ENCODE assay signal across 8 mouse cellular contexts in the genomic region with DNA sequence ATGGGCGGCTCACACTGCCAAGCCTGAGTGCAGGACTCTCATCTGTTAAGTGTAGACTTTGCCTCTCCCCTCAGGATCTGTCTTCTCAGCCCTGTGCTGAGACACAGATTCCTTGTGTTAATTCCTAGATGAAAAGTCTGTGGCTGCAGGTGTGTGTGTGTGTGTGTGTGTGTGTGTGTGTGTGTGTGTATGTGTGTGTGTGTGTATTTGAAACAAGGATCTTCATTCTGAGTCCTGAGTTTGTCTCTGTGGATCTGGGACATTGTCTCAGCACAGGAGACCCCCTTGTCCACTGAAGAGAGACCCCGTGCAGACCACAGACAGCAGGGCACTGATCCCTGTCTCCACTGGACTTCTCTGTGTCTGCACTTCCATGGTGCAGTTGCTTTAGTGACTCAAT. TPM values are rescaled to one million over a fixed set of nuclear protein-coding genes. Genes with fewer than 3 reads are reported as not detected.
DNase-seq lines count a peak whose midpoint lies in the region; ATAC-seq and TF ChIP-seq lines count a peak whose summit lies in the region.
"Not testable (repeated sequence)": the region's sequence is repeated elsewhere in the genome, so short reads cannot be mapped to it uniquely, and the experiment has no call there.

No protein-coding gene starts in this region.

- H3K36me3 ChIP-seq in MEL (ENCODE audit: control insufficient read depth in 1 of 2, insufficient read depth in 2 of 2, low read length in 2 of 2); embryonic facial prominence, embryonic 15.5 days; heart, embryonic 13.5 days; intestine, embryonic 16.5 days (ENCODE audit: control insufficient read depth, insufficient read depth, low read length); lung, embryonic 14.5 days (ENCODE audit: insufficient read depth); midbrain, embryonic 13.5 days: not testable (repeated sequence)
- H3K36me3 ChIP-seq in liver, adult 2 months (ENCODE audit: control insufficient read depth, insufficient read depth, low read length), result peaks cover 19% of the 10 kb centered on the region
- H3K36me3 ChIP-seq in small intestine, adult 2 months (ENCODE audit: control insufficient read depth, insufficient read depth, low read length), result peaks cover 25% of the 10 kb centered on the region

- H3K9ac ChIP-seq in MEL (ENCODE audit: control insufficient read depth, low read depth, low read length, poor library complexity, severe bottlenecking), result peak overlapping the region; percentile 84
- H3K9ac ChIP-seq in embryonic facial prominence, embryonic 15.5 days; heart, embryonic 13.5 days; lung, embryonic 14.5 days; midbrain, embryonic 13.5 days (replicated peaks): not testable (repeated sequence)
- 0 out of 2 replicates have a peak overlapping the region, but pooled peaks have one; percentile 55 for H3K9ac ChIP-seq in intestine, embryonic 16.5 days (ENCODE audit: low read depth, low read length)
- H3K9ac ChIP-seq in liver, adult 2 months (ENCODE audit: low read depth, low read length), result peak overlapping the region; percentile 35; the same call in 1 of the 2 replicates

- H3K4me3 ChIP-seq in MEL (ENCODE audit: control insufficient read depth in 1 of 2, insufficient read depth in 1 of 2, low read depth in 2 of 2, low read length in 2 of 2), result peak overlapping the region; percentile 65 to 83
- 0 out of 2 replicates have a peak overlapping the region, but pooled peaks have one; percentile 56 for H3K4me3 ChIP-seq in embryonic facial prominence, embryonic 15.5 days (replicated peaks)
- H3K4me3 ChIP-seq in heart, embryonic 13.5 days, result 0 out of 2 replicates have a peak overlapping the region, but pooled peaks have one; percentile 71
- H3K4me3 ChIP-seq in intestine, embryonic 16.5 days (ENCODE audit: low read length), result not testable (repeated sequence)
- peak overlapping the region; percentile 23; the same call in 1 of the 2 replicates for H3K4me3 ChIP-seq in liver, adult 2 months (ENCODE audit: insufficient read depth, low read depth, low read length)
- H3K4me3 ChIP-seq in lung, embryonic 14.5 days (ENCODE audit: low read depth, low read length), result peak overlapping the region; percentile 52; the same call in 1 of the 2 replicates
- peak overlapping the region; percentile 50 for H3K4me3 ChIP-seq in midbrain, embryonic 13.5 days (replicated peaks)
- H3K4me3 ChIP-seq in small intestine, adult 2 months (ENCODE audit: low read depth, low read length), result peak overlapping the region; percentile 55

- 42% methylated on average over 2 of the region's 2 CpGs for WGBS in embryonic facial prominence, embryonic 15.5 days
- 51% methylated on average over 2 of the region's 2 CpGs for WGBS in heart, embryonic 13.5 days
- 49% methylated on average over 2 of the region's 2 CpGs for WGBS in intestine, embryonic 16.5 days
- WGBS in liver, adult 2 months, result 69% methylated on average over 2 of the region's 2 CpGs
- WGBS in lung, embryonic 14.5 days, result 42% methylated on average over 2 of the region's 2 CpGs
- 61% methylated on average over 2 of the region's 2 CpGs for WGBS in midbrain, embryonic 13.5 days
- WGBS in small intestine, adult 2 months, result 39% methylated on average over 2 of the region's 2 CpGs

- not testable (repeated sequence) for DNase-seq in MEL (ENCODE audit: low read depth, low spot score); liver, adult 2 months (ENCODE audit: extremely low read depth, low read depth, low spot score); lung, embryonic 14.5 days

- H3K27ac ChIP-seq in MEL (ENCODE audit: control insufficient read depth, low read depth, low read length), result peak overlapping the region; percentile 41
- H3K27ac ChIP-seq in embryonic facial prominence, embryonic 15.5 days (replicated peaks); heart, embryonic 13.5 days (replicated peaks); intestine, embryonic 16.5 days (ENCODE audit: low read length); lung, embryonic 14.5 days (ENCODE audit: low read depth); midbrain, embryonic 13.5 days: not testable (repeated sequence)
- H3K27ac ChIP-seq in liver, adult 2 months (replicated peaks; ENCODE audit: insufficient read depth, low read depth, low read length), result peak overlapping the region; percentile 54
- peak overlapping the region; percentile 65; the same call in 1 of the 2 replicates for H3K27ac ChIP-seq in small intestine, adult 2 months (ENCODE audit: insufficient read depth, low read depth, low read length)

- TF ChIP-seq RAD21 in MEL (IDR thresholded peaks at IDR 0.05; ENCODE audit: low read depth, low read length), result not testable (repeated sequence)

- TF ChIP-seq POLR2A in MEL (IDR thresholded peaks at IDR 0.05; ENCODE audit: control insufficient read depth in 1 of 2, insufficient read depth in 1 of 2, low read depth in 1 of 2, low read length in 2 of 2, poor library complexity in 1 of 2); liver, adult 2 months (IDR thresholded peaks at IDR 0.05; ENCODE audit: extremely low read depth, insufficient read depth, low read length); small intestine, adult 2 months (IDR thresholded peaks at IDR 0.05; ENCODE audit: low read depth, low read length): not testable (repeated sequence)

- H3K79me2 ChIP-seq in MEL (ENCODE audit: control insufficient read depth, insufficient read depth, low read length, poor library complexity); liver, adult 2 months (ENCODE audit: control insufficient read depth, insufficient read depth, low read length): not testable (repeated sequence)

- not testable (repeated sequence) for ATAC-seq in embryonic facial prominence, embryonic 15.5 days (ENCODE audit: insufficient number of reproducible peaks, low FRiP score, low TSS enrichment, low read depth); heart, embryonic 13.5 days (ENCODE audit: extremely low read depth, insufficient number of reproducible peaks, low FRiP score, low TSS enrichment); intestine, embryonic 16.5 days; lung, embryonic 14.5 days (ENCODE audit: insufficient read depth); midbrain, embryonic 13.5 days

- not testable (repeated sequence) for H3K4me1 ChIP-seq in MEL (ENCODE audit: control insufficient read depth in 1 of 2, insufficient read depth in 2 of 2, low read length in 2 of 2); intestine, embryonic 16.5 days (ENCODE audit: control insufficient read depth, insufficient read depth, low read length); liver, adult 2 months (ENCODE audit: control insufficient read depth, insufficient read depth, low read length); lung, embryonic 14.5 days (ENCODE audit: insufficient read depth); small intestine, adult 2 months (ENCODE audit: control insufficient read depth, insufficient read depth, insufficient read length, low read length)
- H3K4me1 ChIP-seq in embryonic facial prominence, embryonic 15.5 days, result peaks cover 15% of the 10 kb centered on the region
- H3K4me1 ChIP-seq in heart, embryonic 13.5 days, result peaks cover 10% of the 10 kb centered on the region
- H3K4me1 ChIP-seq in midbrain, embryonic 13.5 days (replicated peaks), result peaks cover 12% of the 10 kb centered on the region

- not testable (repeated sequence) for TF ChIP-seq EP300 in MEL (IDR thresholded peaks at IDR 0.05; ENCODE audit: low read depth in 1 of 2, low read length in 2 of 2)

- not testable (repeated sequence) for TF ChIP-seq CTCF in MEL (IDR thresholded peaks at IDR 0.05 in 2 of 3, conservative IDR thresholded peaks at IDR 0.05 in 1 of 3; ENCODE audit: control insufficient read depth in 1 of 3, insufficient read depth in 1 of 3, low read depth in 2 of 3, low read length in 3 of 3, poor library complexity in 1 of 3, severe bottlenecking in 1 of 3); liver, adult 2 months (IDR thresholded peaks at IDR 0.05; ENCODE audit: low read depth, low read length); lung, embryonic 14.5 days (IDR thresholded peaks at IDR 0.05; ENCODE audit: low read depth); small intestine, adult 2 months (IDR thresholded peaks at IDR 0.05; ENCODE audit: extremely low read depth, insufficient read length, insufficient replicate concordance, low read depth, low read length)

- H3K4me2 ChIP-seq in embryonic facial prominence, embryonic 15.5 days (replicated peaks); lung, embryonic 14.5 days; midbrain, embryonic 13.5 days (replicated peaks): not testable (repeated sequence)
- H3K4me2 ChIP-seq in heart, embryonic 13.5 days, result peak overlapping the region; percentile 99
- peak overlapping the region; percentile 94; the same call in 1 of the 2 replicates for H3K4me2 ChIP-seq in intestine, embryonic 16.5 days (ENCODE audit: low read depth, low read length)

- not testable (repeated sequence) for H3K9me3 ChIP-seq in MEL (replicated peaks; ENCODE audit: insufficient read depth, low read length); embryonic facial prominence, embryonic 15.5 days (replicated peaks); heart, embryonic 13.5 days; intestine, embryonic 16.5 days (ENCODE audit: control insufficient read depth, low read length); lung, embryonic 14.5 days (ENCODE audit: low read depth, low read length); midbrain, embryonic 13.5 days

- H3K27me3 ChIP-seq in MEL (ENCODE audit: control insufficient read depth in 1 of 2, insufficient read depth in 2 of 2, low read length in 2 of 2); intestine, embryonic 16.5 days (replicated peaks; ENCODE audit: control insufficient read depth, insufficient read depth, low read length); liver, adult 2 months (ENCODE audit: control insufficient read depth, insufficient read depth, low read length); small intestine, adult 2 months (ENCODE audit: control insufficient read depth, insufficient read depth, low read length): not testable (repeated sequence)
- H3K27me3 ChIP-seq in embryonic facial prominence, embryonic 15.5 days, result peaks cover 43% of the 10 kb centered on the region
- H3K27me3 ChIP-seq in heart, embryonic 13.5 days (replicated peaks), result peaks cover 74% of the 10 kb centered on the region
- peaks cover 22% of the 10 kb centered on the region for H3K27me3 ChIP-seq in lung, embryonic 14.5 days (ENCODE audit: insufficient read depth, low read length)
- H3K27me3 ChIP-seq in midbrain, embryonic 13.5 days, result peaks cover 39% of the 10 kb centered on the region

RNA-seq across cellular contexts. Expression of gene H2-K1, which starts 0.6 kb away (rescaled TPM):
- 81.1 and 87.9 TPM in 2 replicates for total RNA-seq in MEL (2012; rRNA removed)
- 100 to 1,000 TPM in 1 of 2 experiments, not detected in 1; 113 TPM for polyA plus RNA-seq in MEL (2012; ENCODE audit: insufficient read depth in 1 of 2, insufficient read length in 2 of 2, low read depth in 1 of 2, low replicate concordance in 2 of 2, missing spikeins in 1 of 2)
- polyA plus RNA-seq in embryonic facial prominence, embryonic 15.5 days (2015; fragmentation: Nextera tagmentation; extraction: Ambion mirVana), result 29.0 and 31.1 TPM in 2 replicates
- 23.4 and 32.0 TPM in 2 replicates for polyA plus RNA-seq in heart, embryonic 13.5 days (2015; fragmentation: Nextera tagmentation; extraction: Ambion mirVana)
- polyA plus RNA-seq in intestine, embryonic 16.5 days (2015; fragmentation: Nextera tagmentation; extraction: Ambion mirVana), result 307 and 325 TPM in 2 replicates
- 2,105 and 2,348 TPM in 2 replicates for total RNA-seq in liver, adult 2 months (2014; rRNA removed)
- polyA plus RNA-seq in liver, adult 2 months (2012; rRNA removed), result 4,310 and 5,575 TPM in 2 replicates
- 24.4 and 32.9 TPM in 2 replicates for polyA plus RNA-seq in lung, embryonic 14.5 days (2014; fragmentation: Nextera tagmentation; extraction: Ambion mirVana)
- 13.5 and 16.0 TPM in 2 replicates for polyA plus RNA-seq in midbrain, embryonic 13.5 days (2015; fragmentation: Nextera tagmentation; extraction: Ambion mirVana)
- polyA plus RNA-seq in small intestine, adult 2 months (2012; rRNA removed), result 2,533 and 6,705 TPM in 2 replicates

RNA-seq across cellular contexts. Expression of gene Ring1, which starts 23.7 kb away (rescaled TPM):
- total RNA-seq in MEL (2012; rRNA removed), result 12.4 and 18.3 TPM in 2 replicates
- 10 to 100 TPM in 1 of 2 experiments, not detected in 1; 28.4 TPM for polyA plus RNA-seq in MEL (2012; ENCODE audit: insufficient read depth in 1 of 2, insufficient read length in 2 of 2, low read depth in 1 of 2, low replicate concordance in 2 of 2, missing spikeins in 1 of 2)
- polyA plus RNA-seq in embryonic facial prominence, embryonic 15.5 days (2015; fragmentation: Nextera tagmentation; extraction: Ambion mirVana), result 26.0 and 26.9 TPM in 2 replicates
- polyA plus RNA-seq in heart, embryonic 13.5 days (2015; fragmentation: Nextera tagmentation; extraction: Ambion mirVana), result 10.4 and 14.9 TPM in 2 replicates
- polyA plus RNA-seq in intestine, embryonic 16.5 days (2015; fragmentation: Nextera tagmentation; extraction: Ambion mirVana), result 9.3 and 12.1 TPM in 2 replicates
- 10.0 and 13.7 TPM in 2 replicates for total RNA-seq in liver, adult 2 months (2014; rRNA removed)
- polyA plus RNA-seq in liver, adult 2 months (2012; rRNA removed), result 29.7 and 33.8 TPM in 2 replicates
- polyA plus RNA-seq in lung, embryonic 14.5 days (2014; fragmentation: Nextera tagmentation; extraction: Ambion mirVana), result 5.6 and 6.6 TPM in 2 replicates
- polyA plus RNA-seq in midbrain, embryonic 13.5 days (2015; fragmentation: Nextera tagmentation; extraction: Ambion mirVana), result 20.1 and 24.3 TPM in 2 replicates
- polyA plus RNA-seq in small intestine, adult 2 months (2012; rRNA removed), result 15.5 and 29.9 TPM in 2 replicates

RNA-seq across cellular contexts. Expression of gene H2-Ke6, which starts 27.1 kb away (rescaled TPM):
- total RNA-seq in MEL (2012; rRNA removed), result 19.6 and 24.1 TPM in 2 replicates
- polyA plus RNA-seq in MEL (2012; ENCODE audit: insufficient read depth in 1 of 2, insufficient read length in 2 of 2, low read depth in 1 of 2, low replicate concordance in 2 of 2, missing spikeins in 1 of 2), result 10 to 100 TPM in 1 of 2 experiments, not detected in 1; 34.4 TPM
- 54.1 and 57.4 TPM in 2 replicates for polyA plus RNA-seq in embryonic facial prominence, embryonic 15.5 days (2015; fragmentation: Nextera tagmentation; extraction: Ambion mirVana)
- 37.7 and 45.6 TPM in 2 replicates for polyA plus RNA-seq in heart, embryonic 13.5 days (2015; fragmentation: Nextera tagmentation; extraction: Ambion mirVana)
- 66.0 and 66.7 TPM in 2 replicates for polyA plus RNA-seq in intestine, embryonic 16.5 days (2015; fragmentation: Nextera tagmentation; extraction: Ambion mirVana)
- 76.5 and 80.5 TPM in 2 replicates for total RNA-seq in liver, adult 2 months (2014; rRNA removed)
- polyA plus RNA-seq in liver, adult 2 months (2012; rRNA removed), result 162 and 167 TPM in 2 replicates
- 35.9 and 40.6 TPM in 2 replicates for polyA plus RNA-seq in lung, embryonic 14.5 days (2014; fragmentation: Nextera tagmentation; extraction: Ambion mirVana)
- polyA plus RNA-seq in midbrain, embryonic 13.5 days (2015; fragmentation: Nextera tagmentation; extraction: Ambion mirVana), result 80.5 and 91.7 TPM in 2 replicates
- polyA plus RNA-seq in small intestine, adult 2 months (2012; rRNA removed), result 52.4 and 75.8 TPM in 2 replicates

RNA-seq across cellular contexts. Expression of gene Slc39a7, which starts 30.7 kb away (rescaled TPM):
- 125 and 152 TPM in 2 replicates for total RNA-seq in MEL (2012; rRNA removed)
- 100 to 1,000 TPM in 1 of 2 experiments, not detected in 1; 150 TPM for polyA plus RNA-seq in MEL (2012; ENCODE audit: insufficient read depth in 1 of 2, insufficient read length in 2 of 2, low read depth in 1 of 2, low replicate concordance in 2 of 2, missing spikeins in 1 of 2)
- 229 and 234 TPM in 2 replicates for polyA plus RNA-seq in embryonic facial prominence, embryonic 15.5 days (2015; fragmentation: Nextera tagmentation; extraction: Ambion mirVana)
- polyA plus RNA-seq in heart, embryonic 13.5 days (2015; fragmentation: Nextera tagmentation; extraction: Ambion mirVana), result 128 and 130 TPM in 2 replicates
- 171 and 176 TPM in 2 replicates for polyA plus RNA-seq in intestine, embryonic 16.5 days (2015; fragmentation: Nextera tagmentation; extraction: Ambion mirVana)
- 51.2 and 54.7 TPM in 2 replicates for total RNA-seq in liver, adult 2 months (2014; rRNA removed)
- 98.0 and 115 TPM in 2 replicates for polyA plus RNA-seq in liver, adult 2 months (2012; rRNA removed)
- 102 and 105 TPM in 2 replicates for polyA plus RNA-seq in lung, embryonic 14.5 days (2014; fragmentation: Nextera tagmentation; extraction: Ambion mirVana)
- 176 and 180 TPM in 2 replicates for polyA plus RNA-seq in midbrain, embryonic 13.5 days (2015; fragmentation: Nextera tagmentation; extraction: Ambion mirVana)
- 81.5 and 119 TPM in 2 replicates for polyA plus RNA-seq in small intestine, adult 2 months (2012; rRNA removed)

RNA-seq across cellular contexts. Expression of gene Rxrb, which starts 30.8 kb away (rescaled TPM):
- total RNA-seq in MEL (2012; rRNA removed), result 37.2 and 37.6 TPM in 2 replicates
- polyA plus RNA-seq in MEL (2012; ENCODE audit: insufficient read depth in 1 of 2, insufficient read length in 2 of 2, low read depth in 1 of 2, low replicate concordance in 2 of 2, missing spikeins in 1 of 2), result 10 to 100 TPM in 1 of 2 experiments, not detected in 1; 63.4 TPM
- polyA plus RNA-seq in embryonic facial prominence, embryonic 15.5 days (2015; fragmentation: Nextera tagmentation; extraction: Ambion mirVana), result 53.0 and 54.6 TPM in 2 replicates
- 28.5 and 32.4 TPM in 2 replicates for polyA plus RNA-seq in heart, embryonic 13.5 days (2015; fragmentation: Nextera tagmentation; extraction: Ambion mirVana)
- 37.6 and 38.4 TPM in 2 replicates for polyA plus RNA-seq in intestine, embryonic 16.5 days (2015; fragmentation: Nextera tagmentation; extraction: Ambion mirVana)
- 13.0 and 17.0 TPM in 2 replicates for total RNA-seq in liver, adult 2 months (2014; rRNA removed)
- polyA plus RNA-seq in liver, adult 2 months (2012; rRNA removed), result 40.3 and 46.5 TPM in 2 replicates
- polyA plus RNA-seq in lung, embryonic 14.5 days (2014; fragmentation: Nextera tagmentation; extraction: Ambion mirVana), result 30.3 and 35.3 TPM in 2 replicates
- polyA plus RNA-seq in midbrain, embryonic 13.5 days (2015; fragmentation: Nextera tagmentation; extraction: Ambion mirVana), result 57.9 and 62.7 TPM in 2 replicates
- 26.3 and 64.2 TPM in 2 replicates for polyA plus RNA-seq in small intestine, adult 2 months (2012; rRNA removed)
